Mouse (Mus musculus) heart, embryonic 10.5 days (tissue): ENCODE results near the gene Adora1. TPM values are rescaled to one million over a fixed set of nuclear protein-coding genes. Genes with fewer than 3 reads are reported as not detected.

ENCODE experiments used
- DNase-seq: peaks from one replicate; pipeline ENCODE4 v3.0.0-alpha.2; 2017; ENCODE audit warnings: low spot score
- H3K27ac ChIP-seq: fragments of 300-500 bp; sonication (generic); 2 replicates; pipeline ENCODE4 v1.5.1; 2016; ENCODE audit warnings: mild to moderate bottlenecking
- H3K27me3 ChIP-seq: fragments of 300-500 bp; sonication (generic); 2 replicates; pipeline ENCODE4 v1.6.1; 2016; ENCODE audit warnings: mild to moderate bottlenecking; ENCODE audit not compliant: poor library complexity, insufficient read depth, severe bottlenecking
- H3K36me3 ChIP-seq: fragments of 300-500 bp; sonication (generic); 2 replicates; pipeline ENCODE4 v1.6.1; 2016; ENCODE audit warnings: mild to moderate bottlenecking, moderate library complexity
- H3K4me1 ChIP-seq: fragments of 300-500 bp; sonication (generic); 2 replicates; pipeline ENCODE4 v1.6.1; 2016; ENCODE audit warnings: mild to moderate bottlenecking
- H3K4me3 ChIP-seq: fragments of 300-500 bp; sonication (generic); 2 replicates; pipeline ENCODE4 v1.5.1; 2016; ENCODE audit warnings: mild to moderate bottlenecking, moderate library complexity
- H3K9me3 ChIP-seq: fragments of 300-500 bp; sonication (generic); 2 replicates; pipeline ENCODE4 v1.6.1; 2016; ENCODE audit warnings: mild to moderate bottlenecking, moderate library complexity
- WGBS: fragments of 180-500 bp; shearing (Covaris S2); methylation state at CpG from one replicate; pipeline ENCODE4 v1.1.7; 2016; 5-methylcytosine and 5-hydroxymethylcytosine counted together
- polyA plus RNA-seq: library from polyadenylated mRNA; unstranded; fragments of >200 nt; fragmentation: Nextera tagmentation; extraction: Ambion mirVana; gene quantifications from 2 replicates; pipeline ENCODE4 v1.2.1, GENCODE M21; 2016

The Adora1 gene
- polyA plus RNA-seq, 1 experiment from 2014 or later = 8.0 TPM

DNA sequence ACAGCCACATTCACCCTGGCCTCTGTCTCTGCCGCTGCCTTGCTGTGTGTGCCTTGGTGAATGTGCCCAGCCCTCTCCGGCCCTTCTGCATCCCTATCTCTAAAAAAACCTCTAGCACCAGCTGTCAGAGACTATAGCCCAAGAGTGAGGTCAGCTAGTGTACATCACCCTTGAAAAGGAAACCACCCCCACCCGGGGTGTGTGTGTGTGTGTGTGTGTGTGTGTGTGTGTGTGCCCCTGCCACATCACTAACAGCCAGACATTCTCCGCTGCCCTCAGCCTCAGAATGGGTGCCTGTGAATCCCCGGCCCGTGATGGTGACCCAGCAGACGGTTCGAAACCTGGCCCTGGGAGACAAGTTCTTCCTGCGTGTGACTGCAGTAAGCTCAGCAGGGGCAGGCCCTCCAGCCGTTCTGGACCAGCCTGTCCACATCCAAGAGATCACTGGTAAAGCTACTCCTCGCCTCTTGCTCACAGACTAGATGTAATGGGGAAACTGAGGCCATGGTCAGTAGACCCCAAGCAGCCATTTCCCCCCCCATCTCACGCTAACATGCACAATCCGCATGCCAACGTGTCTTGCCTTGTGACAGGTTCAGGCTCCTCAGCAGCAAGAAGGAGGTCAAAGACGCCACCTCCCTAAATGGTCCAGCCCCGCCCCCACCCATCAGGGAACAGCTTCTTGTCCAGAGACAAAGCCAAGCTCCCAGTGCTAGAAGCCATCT is 40.8 kb downstream of the Adora1 start:
- Histone ChIP-seq H3K4me3 (no peak overlapping the region), H3K36me3 (no peaks in the 10 kb centered on the region), H3K27me3 (peaks cover 15% of the 10 kb centered on the region; the same call in 1 of the 2 replicates), H3K4me1 (peaks cover 60% of the 10 kb centered on the region), H3K27ac (peak overlapping the region; percentile 79), H3K9me3 (no peaks in the 10 kb centered on the region)
- DNase-seq = no peak
- WGBS = 61% methylated on average over 16 of the region's 16 CpGs

DNA sequence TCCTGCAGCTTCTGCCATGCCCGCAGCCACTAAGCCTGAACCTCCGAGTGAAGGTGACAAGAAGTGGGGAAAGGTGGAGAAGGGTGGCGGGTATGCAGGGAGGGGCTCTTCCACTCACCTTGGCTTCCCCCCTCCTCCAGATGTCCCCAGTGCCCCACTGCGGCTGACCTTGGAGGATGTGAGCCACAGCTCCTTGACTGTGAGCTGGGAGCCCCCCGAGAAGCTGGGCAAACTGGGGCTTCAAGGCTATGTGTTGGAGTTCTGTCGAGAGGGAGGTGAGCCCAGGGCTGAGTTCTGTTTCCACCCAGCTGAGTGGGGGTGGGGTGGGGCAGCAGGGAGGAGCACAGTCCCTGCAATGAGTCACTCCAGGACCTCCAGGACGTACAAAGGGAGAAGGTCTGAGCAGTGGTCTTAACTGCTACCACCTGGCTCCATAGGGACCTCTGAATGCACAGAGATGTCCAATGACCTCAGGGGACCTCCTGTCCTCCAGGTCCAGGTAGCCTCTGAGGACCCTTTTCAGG is 41.5 kb downstream of the Adora1 start:
- WGBS = 46% methylated on average over 7 of the region's 7 CpGs
- Histone ChIP-seq H3K27ac (peak overlapping the region; percentile 79), H3K27me3 (peaks cover 22% of the 10 kb centered on the region; the same call in 1 of the 2 replicates), H3K4me3 (no peak overlapping the region), H3K4me1 (peaks cover 67% of the 10 kb centered on the region), H3K36me3 (no peaks in the 10 kb centered on the region), H3K9me3 (no peaks in the 10 kb centered on the region)
- DNase-seq = no peak

DNA sequence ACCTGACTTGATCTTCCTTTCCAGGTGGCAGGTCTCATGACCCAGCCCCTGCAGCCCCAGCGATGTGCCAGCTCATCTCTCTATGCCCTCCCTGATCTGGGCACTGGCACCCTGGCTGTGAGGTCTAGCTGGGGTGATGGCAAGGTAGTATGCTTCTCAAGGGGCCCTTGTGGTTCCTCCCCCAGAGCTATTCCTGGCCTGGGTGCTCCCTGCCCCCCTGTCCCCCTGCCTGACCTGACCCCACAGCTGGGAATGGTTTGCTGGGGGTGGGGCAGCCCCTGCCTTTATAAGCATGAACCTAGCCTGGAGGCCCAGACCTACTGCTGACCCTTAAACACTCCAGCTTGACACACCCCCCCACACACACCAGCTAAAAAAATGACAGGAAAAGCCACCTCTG is 42.1 kb downstream of the Adora1 start, which contains the start of gene Mybph:
TSS of gene Mybph (plus strand) at position 323 of the 400 bp plus-strand sequence.
- Histone ChIP-seq H3K27me3 (peaks cover 23% of the 10 kb centered on the region; the same call in 1 of the 2 replicates), H3K4me1 (peaks cover 68% of the 10 kb centered on the region), H3K27ac (peak within 1 kb of the TSS; percentile 79), H3K36me3 (no peaks in the 10 kb centered on the region), H3K9me3 (no peaks in the 10 kb centered on the region), H3K4me3 (no peak within 1 kb of the TSS)
- WGBS = 78% methylated on average over 1 of the region's 1 CpGs
- no peak for DNase-seq

DNA sequence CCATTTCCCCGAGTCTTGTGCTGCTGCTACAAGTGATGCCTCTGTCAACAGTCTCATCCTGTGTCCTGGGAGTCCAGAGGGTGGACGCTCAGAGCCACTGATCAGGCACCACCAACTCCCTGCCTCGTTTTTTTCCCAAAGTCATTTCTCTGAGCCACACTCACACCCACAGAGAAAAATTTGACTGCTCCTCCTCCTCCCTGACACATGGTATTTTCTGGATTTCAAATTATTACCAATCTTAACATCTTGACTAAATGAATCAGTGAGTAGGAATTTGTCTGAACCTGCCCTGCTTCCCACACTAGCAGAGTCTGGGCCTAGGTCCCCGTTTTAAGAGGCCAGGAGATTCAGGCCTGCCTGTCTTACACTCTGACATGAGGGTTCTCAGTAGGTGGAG is 43.2 kb downstream of the Adora1 start:
- 33% methylated on average over 4 of the region's 4 CpGs for WGBS
- Histone ChIP-seq H3K4me1 (peaks cover 60% of the 10 kb centered on the region), H3K27me3 (peaks cover 16% of the 10 kb centered on the region; the same call in 1 of the 2 replicates)

DNA sequence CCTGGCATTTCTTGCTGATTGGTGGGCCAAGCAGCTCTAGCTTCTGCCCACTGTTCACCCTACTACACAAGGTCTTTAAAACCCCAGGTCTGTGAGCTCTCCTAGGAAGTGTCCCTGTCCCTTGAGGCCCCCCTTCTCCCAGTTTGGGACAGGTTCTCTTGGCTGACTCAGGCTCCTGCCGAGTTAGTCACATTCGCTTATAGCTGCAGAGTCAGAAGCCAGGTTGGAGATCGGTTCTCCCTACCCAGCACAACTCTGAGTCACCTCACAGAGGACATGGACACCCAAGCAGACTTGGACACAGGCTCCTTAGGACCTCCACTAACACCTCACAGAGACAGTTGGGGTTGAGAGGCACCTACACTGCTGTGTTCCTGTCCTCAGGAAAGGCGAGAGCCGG is 44.0 kb downstream of the Adora1 start:
- peaks cover 53% of the 10 kb centered on the region for H3K4me1 ChIP-seq
- 71% methylated on average over 5 of the region's 5 CpGs for WGBS
- no peak for DNase-seq

More for the DNA sequence above, 43.2 kb downstream of the Adora1 start:
- Histone ChIP-seq H3K9me3 (no peaks in the 10 kb centered on the region), H3K27ac (no peak overlapping the region), H3K36me3 (no peaks in the 10 kb centered on the region), H3K4me3 (no peak overlapping the region)
- DNase-seq = no peak

DNA sequence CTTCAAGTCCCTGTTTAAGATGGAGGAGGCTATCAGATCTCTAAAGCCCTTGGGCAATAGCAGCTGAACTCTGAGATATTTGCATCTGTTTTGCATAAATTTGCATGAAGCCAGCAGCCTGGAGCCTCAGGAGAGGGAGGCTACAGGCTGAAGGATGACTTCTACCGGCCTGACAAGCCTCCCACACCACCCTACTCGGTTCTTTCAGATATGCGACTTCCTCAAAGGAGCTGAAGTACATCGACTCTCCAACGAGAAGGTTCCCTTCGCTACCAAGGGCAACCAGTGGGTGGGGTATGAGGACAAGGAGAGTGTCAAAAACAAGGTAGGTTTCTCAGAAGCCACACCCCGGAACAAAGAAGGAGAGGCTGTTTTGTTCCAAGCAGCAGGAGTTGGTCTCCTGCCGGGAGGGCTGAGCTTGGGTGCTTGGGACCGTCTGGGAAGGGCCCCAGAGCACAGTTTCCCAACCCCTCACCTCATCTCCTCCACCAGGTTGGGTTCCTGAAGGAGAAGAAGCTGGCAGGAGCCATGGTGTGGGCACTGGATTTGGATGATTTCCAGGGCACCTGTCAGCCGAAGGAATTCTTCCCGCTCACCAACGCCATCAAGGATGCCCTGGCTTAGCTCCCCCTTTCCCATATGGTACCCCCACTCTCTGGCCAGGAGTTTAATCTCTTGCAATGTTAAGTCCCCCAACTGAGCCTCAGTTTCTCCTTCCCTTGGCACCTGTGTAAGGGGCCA is 46.1 kb downstream of the Adora1 start:
- no peaks in the 10 kb centered on the region for H3K36me3 ChIP-seq
- peak overlapping the region; percentile 16; the same call in 1 of the 2 replicates for H3K4me3 ChIP-seq
- WGBS = 23% methylated on average over 12 of the region's 12 CpGs
- DNase-seq = no peak
- H3K27me3 ChIP-seq = peaks cover 17% of the 10 kb centered on the region; the same call in 1 of the 2 replicates
- peak overlapping the region; percentile 43; the same call in 1 of the 2 replicates for H3K27ac ChIP-seq
- H3K4me1 ChIP-seq = peaks cover 32% of the 10 kb centered on the region
- H3K9me3 ChIP-seq = no peaks in the 10 kb centered on the region

More for the DNA sequence above, 44.0 kb downstream of the Adora1 start:
- H3K27me3 ChIP-seq = peaks cover 17% of the 10 kb centered on the region; the same call in 1 of the 2 replicates
- no peak overlapping the region for H3K27ac ChIP-seq
- no peaks in the 10 kb centered on the region for H3K9me3 ChIP-seq
- no peaks in the 10 kb centered on the region for H3K36me3 ChIP-seq
- H3K4me3 ChIP-seq = no peak overlapping the region

DNA sequence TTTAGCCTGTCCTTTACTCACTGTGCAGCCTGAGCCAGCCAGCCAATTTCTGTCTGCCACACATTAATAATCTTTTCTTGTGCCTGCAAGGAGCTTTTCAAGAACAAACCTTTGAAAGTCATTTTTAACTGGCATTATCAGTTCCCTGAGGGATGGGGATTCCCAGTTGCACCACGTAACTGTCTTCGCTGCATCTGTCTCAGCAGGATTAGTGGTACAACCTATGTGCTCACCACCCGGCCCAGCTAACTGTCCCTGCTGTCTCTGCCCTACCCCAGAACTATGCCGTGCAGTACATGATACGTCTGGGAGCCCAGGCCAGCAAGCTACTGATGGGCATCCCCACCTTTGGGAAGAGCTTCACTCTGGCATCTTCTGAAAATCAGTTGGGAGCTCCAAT is 47.0 kb downstream of the Adora1 start:
- 82% methylated on average over 5 of the region's 5 CpGs for WGBS
- Histone ChIP-seq H3K27ac (no peak overlapping the region), H3K36me3 (no peaks in the 10 kb centered on the region), H3K4me1 (peaks cover 23% of the 10 kb centered on the region), H3K9me3 (no peaks in the 10 kb centered on the region), H3K27me3 (peaks cover 19% of the 10 kb centered on the region; the same call in 1 of the 2 replicates), H3K4me3 (no peak overlapping the region)
- no peak for DNase-seq

DNA sequence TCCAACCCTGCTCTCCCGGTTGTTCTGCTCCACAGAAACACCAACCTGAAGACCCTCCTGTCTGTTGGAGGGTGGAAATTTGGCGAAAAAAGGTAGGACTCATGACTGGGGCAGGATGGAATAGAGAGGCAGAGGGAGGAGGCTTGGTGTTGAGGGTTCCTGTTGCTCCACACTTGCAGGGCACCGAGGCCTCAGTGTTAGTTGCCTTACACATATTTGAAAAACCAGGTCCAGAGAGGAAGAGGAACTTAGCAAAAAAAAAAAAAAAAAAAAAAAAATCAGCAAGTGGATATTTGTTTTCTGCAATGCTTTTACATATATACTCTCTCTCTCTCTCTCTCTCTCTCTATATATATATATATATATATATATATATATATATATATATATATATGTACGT is 51.1 kb downstream of the Adora1 start:
- Histone ChIP-seq H3K27me3 (peaks cover 18% of the 10 kb centered on the region; the same call in 1 of the 2 replicates), H3K9me3 (no peaks in the 10 kb centered on the region), H3K4me3 (no peak overlapping the region), H3K4me1 (peaks cover 31% of the 10 kb centered on the region), H3K36me3 (no peaks in the 10 kb centered on the region), H3K27ac (no peak overlapping the region)
- WGBS = 76% methylated on average over 4 of the region's 4 CpGs
- no peak for DNase-seq

DNA sequence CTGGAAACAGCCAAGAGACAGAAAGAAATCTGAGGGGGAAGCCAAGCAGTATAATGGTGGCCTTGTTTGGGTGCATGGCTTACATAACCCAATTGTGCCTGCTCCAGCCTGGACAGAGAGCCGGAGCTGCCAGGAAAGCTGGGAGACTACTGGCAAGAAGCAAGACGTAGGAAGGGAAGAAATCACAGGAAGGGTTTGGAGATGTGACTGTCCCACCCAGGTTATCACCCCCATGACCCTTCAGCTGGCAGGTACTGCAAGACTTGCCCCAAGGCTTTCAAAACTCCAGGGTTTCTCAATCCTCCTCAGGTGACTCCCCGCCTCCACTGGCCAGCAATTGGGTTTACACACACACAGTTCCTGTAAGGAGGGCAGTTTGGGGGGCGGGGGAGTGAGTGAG is 53.2 kb downstream of the Adora1 start, which contains the start of gene Chil1:
TSS of gene Chil1 (plus strand) at position 152 of the 400 bp plus-strand sequence.
- no peak for DNase-seq
- Histone ChIP-seq H3K27ac (no peak within 1 kb of the TSS), H3K4me1 (peaks cover 28% of the 10 kb centered on the region), H3K27me3 (0 out of 2 replicates have a peak, but pooled peaks cover 14% of the 10 kb centered on the region), H3K36me3 (no peaks in the 10 kb centered on the region), H3K4me3 (no peak within 1 kb of the TSS), H3K9me3 (no peaks in the 10 kb centered on the region)
- 59% methylated on average over 4 of the region's 4 CpGs for WGBS

DNA sequence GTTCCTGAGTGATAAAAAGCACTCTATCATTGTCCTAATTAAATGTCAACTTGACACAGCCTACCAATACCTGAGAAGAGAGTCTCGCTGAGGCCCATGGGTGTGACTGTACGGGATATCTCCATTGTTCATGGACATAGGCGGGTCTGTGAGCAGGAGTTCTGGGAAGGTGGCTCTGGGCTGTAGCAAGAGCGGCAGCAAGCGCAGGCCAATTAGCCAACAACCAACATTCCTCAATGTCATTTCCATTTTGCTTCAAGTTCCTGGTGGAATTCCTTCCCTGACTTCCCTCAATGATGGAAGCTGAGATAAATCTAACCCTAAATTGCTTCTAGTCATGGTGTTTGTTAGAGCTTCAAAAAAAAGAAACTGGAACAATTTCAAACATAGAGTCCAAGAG is 57.3 kb downstream of the Adora1 start:
- 77% methylated on average over 5 of the region's 5 CpGs for WGBS
- H3K9me3 ChIP-seq = no peaks in the 10 kb centered on the region
- H3K36me3 ChIP-seq = no peaks in the 10 kb centered on the region

DNA sequence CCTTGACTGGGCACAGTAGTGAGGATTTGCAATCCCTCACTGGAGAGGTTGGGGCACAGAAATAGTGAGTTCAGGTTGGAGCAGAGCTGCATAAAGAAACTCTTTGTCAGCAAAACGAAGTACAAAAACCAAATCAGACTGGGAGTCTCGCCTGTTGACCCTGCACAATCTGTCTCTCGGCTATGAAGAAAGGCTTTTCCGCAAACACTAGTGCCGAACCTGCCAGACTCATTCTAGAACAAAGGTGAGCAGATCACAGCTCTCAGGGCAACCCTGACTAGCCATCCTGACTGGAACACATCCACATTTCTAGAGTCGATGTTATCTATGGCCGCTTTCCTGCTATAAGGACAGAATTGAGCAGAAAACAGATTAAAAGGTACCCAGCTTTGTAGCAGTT is 62.1 kb downstream of the Adora1 start:
- Histone ChIP-seq H3K9me3 (no peaks in the 10 kb centered on the region), H3K27me3 (no peaks in the 10 kb centered on the region), H3K4me1 (peaks cover 7% of the 10 kb centered on the region), H3K36me3 (no peaks in the 10 kb centered on the region), H3K4me3 (no peak overlapping the region), H3K27ac (no peak overlapping the region)
- 69% methylated on average over 7 of the region's 7 CpGs for WGBS
- no peak for DNase-seq

More for the DNA sequence above, 57.3 kb downstream of the Adora1 start:
- no peak overlapping the region for H3K27ac ChIP-seq
- no peak for DNase-seq
- no peak overlapping the region for H3K4me3 ChIP-seq
- 0 out of 2 replicates have a peak, but pooled peaks cover 6% of the 10 kb centered on the region for H3K27me3 ChIP-seq
- peaks cover 28% of the 10 kb centered on the region for H3K4me1 ChIP-seq

DNA sequence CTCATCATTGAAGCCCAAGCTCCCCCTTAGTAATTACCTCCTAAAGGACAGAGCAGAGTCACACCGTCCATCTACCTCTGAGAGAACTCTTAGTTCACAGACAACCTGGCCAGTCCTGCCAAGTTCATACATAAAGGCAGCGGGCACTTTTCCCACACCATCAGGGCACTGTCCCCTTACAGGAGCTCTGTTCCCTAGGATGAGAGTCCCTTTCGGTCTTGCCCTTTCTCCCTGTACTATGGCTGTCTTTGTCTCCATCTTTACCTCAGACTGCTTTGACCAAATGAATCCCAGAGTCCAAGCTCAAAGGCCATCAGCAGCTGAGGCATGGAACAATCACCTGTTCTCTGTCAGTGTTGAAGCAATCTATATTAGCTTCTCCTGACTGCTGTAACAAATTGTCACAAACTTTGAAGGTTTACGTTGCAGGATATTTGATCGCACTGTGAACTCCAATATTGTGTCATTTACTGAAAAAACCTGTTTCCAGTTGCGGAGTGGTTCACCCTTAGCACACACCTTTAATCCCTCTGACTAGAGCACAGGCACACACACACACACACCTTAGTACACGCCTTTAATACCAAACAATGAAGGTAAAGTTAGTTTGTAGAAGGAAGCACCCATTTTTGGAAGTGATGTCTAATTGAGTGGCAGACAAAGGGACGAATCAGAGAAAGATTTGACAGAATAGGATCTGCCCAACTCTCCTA is 66.1 kb downstream of the Adora1 start:
- Histone ChIP-seq H3K4me1 (peaks cover 15% of the 10 kb centered on the region), H3K27ac (no peak overlapping the region), H3K9me3 (no peaks in the 10 kb centered on the region), H3K27me3 (no peaks in the 10 kb centered on the region), H3K36me3 (no peaks in the 10 kb centered on the region), H3K4me3 (no peak overlapping the region)
- DNase-seq = no peak
- 91% methylated on average over 8 of the region's 8 CpGs for WGBS
